In genomic region chr14:21686376-21687279, GRCm38 (mm10) we compare ENCODE assay signal across 8 mouse cellular contexts. TPM values are rescaled to one million over a fixed set of nuclear protein-coding genes. Genes with fewer than 3 reads are reported as not detected.
DNase-seq lines count a peak whose midpoint lies in the region; ATAC-seq and TF ChIP-seq lines count a peak whose summit lies in the region.

No protein-coding gene starts in this region.

- H3K9ac ChIP-seq in hindbrain, postnatal 0 days (replicated peaks; ENCODE audit: low read length), result no peak overlapping the region
- H3K9ac ChIP-seq in midbrain, embryonic 16.5 days (ENCODE audit: low read depth, low read length), result no peak overlapping the region

- ATAC-seq in erythroblast, adult 5-6 weeks (replicated peaks; ENCODE audit: low FRiP score, poor library complexity, severe bottlenecking), result no peak
- 0 out of 2 replicates have a peak, but pooled peaks have one; percentile 44 for ATAC-seq in hindbrain, postnatal 0 days
- ATAC-seq in midbrain, embryonic 16.5 days, result no peak

- TF ChIP-seq CTCF in hindbrain, postnatal 0 days (IDR thresholded peaks at IDR 0.05; ENCODE audit: low read depth), result no peak

- no peaks in the 10 kb centered on the region for H3K36me3 ChIP-seq in erythroblast, embryonic 14.5 days (ENCODE audit: control insufficient read depth)
- H3K36me3 ChIP-seq in hindbrain, postnatal 0 days (ENCODE audit: insufficient read depth, low read length), result no peaks in the 10 kb centered on the region
- no peaks in the 10 kb centered on the region for H3K36me3 ChIP-seq in midbrain, embryonic 16.5 days (ENCODE audit: control insufficient read depth, insufficient read depth, low read length)

- no peak for DNase-seq in hindbrain, postnatal 0 days (ENCODE audit: low spot score)
- no peak for DNase-seq in layer of hippocampus, postnatal 14 days (ENCODE audit: low spot score in 2 of 2)
- no peak for DNase-seq in adrenal gland, postnatal 25 days
- DNase-seq in urinary bladder, postnatal 4 days (ENCODE audit: low spot score in 2 of 2), result no peak

- H3K4me3 ChIP-seq in erythroblast, embryonic 14.5 days (replicated peaks), result peak overlapping the region; percentile 20
- peak overlapping the region; percentile 35; the same call in 1 of the 2 replicates for H3K4me3 ChIP-seq in brown adipose tissue, adult 24 weeks (ENCODE audit: insufficient read depth, low read depth, low read length)
- peak overlapping the region; percentile 21 for H3K4me3 ChIP-seq in hindbrain, postnatal 0 days (ENCODE audit: low read length)
- H3K4me3 ChIP-seq in midbrain, embryonic 16.5 days (ENCODE audit: low read depth, low read length), result peak overlapping the region; percentile 24

- H3K27ac ChIP-seq in brown adipose tissue, adult 24 weeks (replicated peaks; ENCODE audit: low read depth, low read length), result no peak overlapping the region
- no peak overlapping the region for H3K27ac ChIP-seq in hindbrain, postnatal 0 days
- H3K27ac ChIP-seq in midbrain, embryonic 16.5 days (ENCODE audit: low read length), result no peak overlapping the region

- peaks cover 17% of the 10 kb centered on the region for H3K4me1 ChIP-seq in erythroblast, embryonic 14.5 days (ENCODE audit: control insufficient read depth)
- 0 out of 2 replicates have a peak, but pooled peaks cover 2% of the 10 kb centered on the region for H3K4me1 ChIP-seq in brown adipose tissue, adult 24 weeks (ENCODE audit: control insufficient read depth, insufficient read depth, insufficient read length, low read length)
- peaks cover 5% of the 10 kb centered on the region; the same call in 1 of the 2 replicates for H3K4me1 ChIP-seq in hindbrain, postnatal 0 days (ENCODE audit: insufficient read depth, low read length)
- peaks cover 11% of the 10 kb centered on the region; the same call in 1 of the 2 replicates for H3K4me1 ChIP-seq in midbrain, embryonic 16.5 days (ENCODE audit: control insufficient read depth, insufficient read depth, low read length)

- peak overlapping the region; percentile 49 for H3K4me2 ChIP-seq in hindbrain, postnatal 0 days (ENCODE audit: low read depth, low read length)
- H3K4me2 ChIP-seq in midbrain, embryonic 16.5 days (ENCODE audit: low read length), result peak overlapping the region; percentile 53

- no peaks in the 10 kb centered on the region for H3K9me3 ChIP-seq in erythroblast, embryonic 14.5 days (ENCODE audit: control insufficient read depth, low read length)
- no peaks in the 10 kb centered on the region for H3K9me3 ChIP-seq in hindbrain, postnatal 0 days (ENCODE audit: low read length)
- no peaks in the 10 kb centered on the region for H3K9me3 ChIP-seq in midbrain, embryonic 16.5 days (replicated peaks; ENCODE audit: control insufficient read depth, low read length, poor library complexity, severe bottlenecking)

- 16% methylated on average over 49 of the region's 49 CpGs for WGBS in hindbrain, postnatal 0 days
- 7% methylated on average over 48 of the region's 49 CpGs for WGBS in midbrain, embryonic 16.5 days

- H3K27me3 ChIP-seq in erythroblast, embryonic 14.5 days (ENCODE audit: control insufficient read depth), result peaks cover 34% of the 10 kb centered on the region
- no peaks in the 10 kb centered on the region for H3K27me3 ChIP-seq in hindbrain, postnatal 0 days (ENCODE audit: insufficient read depth, low read length)
- H3K27me3 ChIP-seq in midbrain, embryonic 16.5 days (ENCODE audit: control insufficient read depth, insufficient read depth, low read depth, low read length), result peaks cover 3% of the 10 kb centered on the region

RNA-seq across cellular contexts. Expression of gene Dupd1, which starts 27.7 kb away (rescaled TPM):
- polyA plus RNA-seq in erythroblast, embryonic 14.5 days (2012), result 0.03 TPM in 1 of 2 replicates, not detected in the other
- total RNA-seq in erythroblast, adult 5-6 weeks (2015; ENCODE audit: low replicate concordance), result not detected in 2 replicates
- not detected in 2 replicates for total RNA-seq in erythroblast, adult 5-6 weeks (2017; ENCODE audit: low replicate concordance)
- polyA plus RNA-seq in brown adipose tissue, adult 24 weeks (2012; ENCODE audit: insufficient read depth, insufficient read length, missing spikeins), result not detected in 2 replicates
- not detected in 2 replicates for total RNA-seq in hindbrain, postnatal 0 days (2014; rRNA removed)
- 0.29 TPM in 1 of 2 replicates, not detected in the other for polyA plus RNA-seq in hindbrain, postnatal 0 days (2015; fragmentation: Nextera tagmentation; extraction: Ambion mirVana)
- polyA plus RNA-seq in midbrain, embryonic 16.5 days (2015; fragmentation: Nextera tagmentation; extraction: Ambion mirVana), result 0.26 and 0.31 TPM in 2 replicates
- total RNA-seq in layer of hippocampus, postnatal 14 days (2021), result under 1 TPM; 0.33 to 0.48 TPM
- total RNA-seq in adrenal gland, postnatal 25 days (2021), result 0.76 TPM in 1 of 2 replicates, not detected in the other
